Mouse (Mus musculus) heart, adult 2 months (tissue): ENCODE measurements around the gene Cbx8.

Experiments used
- CTCF ChIP-seq: fragments of 200-600 bp; IDR thresholded peaks from 2 replicates; pipeline ENCODE4 v1.8.1; 2022; ENCODE audit warnings: antibody characterized with exemption, mild to moderate bottlenecking, moderate library complexity
- EP300 ChIP-seq: fragments of 200-500 bp; IDR thresholded peaks from 2 replicates; pipeline ENCODE4 v1.6.1; 2011; ENCODE audit warnings: low read depth, low read length, control low read depth; ENCODE audit not compliant: insufficient read depth

- TF ChIP-seq CTCF (no peak), EP300 (no peak)
Measured at GRCm38 (mm10) chr11:119051426-119051825, 10.7 kb upstream of the Cbx8 start.
